Mouse (Mus musculus) 3T3-L1 (cell line): ENCODE measurements at regions not wholly inside any gene's neighbourhood (a gene's known extent, or its start where the extent isn't known, plus 50 kb on each side); places are given as distances from the start of the nearest gene placed in this dataset.
A peak's percentile ranks its signal among the peaks of the same experiment; 100 is the strongest.

Source experiments
- DNase-seq: peaks from one replicate; pipeline ENCODE4 v3.0.0-alpha.2; 2015; ENCODE audit warnings: low read depth, low spot score

DNA sequence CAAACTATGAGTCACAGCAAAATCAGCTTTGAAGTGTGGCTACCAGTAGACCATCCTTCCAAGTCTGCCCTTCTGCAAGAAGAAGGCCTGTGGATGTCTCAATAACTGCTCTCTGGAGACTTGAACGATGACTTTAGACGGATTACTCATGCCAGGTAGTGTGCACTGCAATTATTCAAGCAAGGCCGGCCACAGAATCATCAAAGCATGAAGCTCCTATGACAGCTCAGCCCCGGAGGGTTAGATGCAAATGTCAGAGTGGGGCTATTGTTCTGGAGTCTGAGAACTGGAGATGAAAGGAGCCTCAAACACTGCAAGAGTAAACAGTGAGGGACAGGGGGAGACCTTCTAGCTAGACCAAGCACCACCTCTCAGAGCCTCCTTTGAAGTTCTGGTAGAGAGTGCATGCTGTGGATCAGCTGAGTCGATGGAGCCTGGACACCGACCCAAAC lies 173.8 kb upstream of the Dmrta1 start:
- DNase-seq, result peak; percentile 36

DNA sequence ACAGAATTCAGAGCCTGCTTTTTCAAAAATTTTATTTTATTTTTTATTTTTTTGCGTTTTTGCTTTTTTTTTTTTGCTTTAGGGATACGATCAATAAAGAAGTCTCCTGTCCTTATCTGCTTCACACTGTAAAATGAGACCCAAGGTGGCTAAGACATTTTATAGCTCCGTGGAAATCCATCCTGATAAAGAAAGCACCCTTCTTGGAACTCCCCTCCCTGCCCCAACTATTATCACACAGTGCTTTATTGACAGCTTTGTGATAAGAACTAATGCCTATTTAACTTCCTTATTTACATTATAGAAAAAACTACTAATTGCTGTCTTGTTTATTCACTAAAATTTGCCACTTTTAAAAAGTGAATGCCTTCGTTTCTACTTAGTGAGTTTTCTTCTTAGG lies 179.0 kb upstream of the Dmrta1 start:
- no peak for DNase-seq

DNA sequence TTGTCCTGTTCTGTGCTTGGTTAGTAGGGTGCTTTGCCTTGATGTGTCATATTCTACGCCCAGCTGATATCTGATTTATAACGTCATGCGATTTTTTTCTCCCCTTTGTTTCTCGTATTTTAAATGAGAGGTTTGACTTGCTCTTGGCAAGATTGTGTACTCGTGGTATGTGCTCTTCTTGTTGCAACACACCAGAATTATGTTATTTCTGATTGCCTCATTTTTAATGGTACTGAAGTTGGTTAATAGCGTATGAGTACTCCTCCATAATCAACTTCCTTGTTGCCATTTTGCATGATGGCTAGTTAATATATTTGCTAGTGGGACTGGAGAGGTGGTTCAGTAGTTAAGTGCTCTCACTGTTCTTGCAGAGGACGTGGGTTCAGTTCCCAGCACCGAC lies 180.1 kb upstream of the Cdkn2b start:
- DNase-seq, result no peak

DNA sequence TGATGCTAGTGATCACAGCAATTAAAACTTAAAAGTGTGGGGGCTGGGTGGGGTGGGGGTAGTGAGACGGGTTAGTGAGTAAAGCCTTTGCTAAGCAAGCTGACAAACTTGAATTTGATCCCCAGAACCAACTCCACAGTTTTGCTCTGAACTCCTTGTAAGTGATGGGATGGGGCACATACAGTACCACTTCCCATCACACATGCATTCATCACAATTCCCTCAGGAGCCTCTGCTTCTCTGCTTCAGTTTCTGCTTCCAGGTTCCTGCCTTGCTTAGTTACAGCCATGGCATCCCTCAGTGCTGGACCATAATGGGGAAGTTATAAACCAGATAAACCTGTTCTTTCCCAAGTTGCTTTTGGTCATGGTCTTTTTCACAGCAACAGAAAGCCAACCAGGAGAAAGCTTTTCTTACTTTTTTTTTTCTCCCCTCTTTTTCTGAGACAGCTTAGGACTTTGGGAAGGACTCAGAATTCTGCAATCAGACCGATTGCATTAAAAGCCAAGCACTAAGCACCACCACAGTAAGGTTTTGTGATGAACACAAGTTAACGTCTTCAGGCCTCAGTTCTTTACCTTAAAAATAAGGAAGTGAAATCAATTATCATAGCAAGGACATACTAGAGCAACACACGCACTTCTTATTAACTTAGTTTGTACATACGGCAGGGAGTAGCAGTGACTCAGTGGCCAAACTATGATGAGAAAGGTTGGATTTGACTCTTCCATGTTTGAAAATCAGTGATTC lies 176.8 kb upstream of the Cdkn2b start:
- DNase-seq, result peak; percentile 60

DNA sequence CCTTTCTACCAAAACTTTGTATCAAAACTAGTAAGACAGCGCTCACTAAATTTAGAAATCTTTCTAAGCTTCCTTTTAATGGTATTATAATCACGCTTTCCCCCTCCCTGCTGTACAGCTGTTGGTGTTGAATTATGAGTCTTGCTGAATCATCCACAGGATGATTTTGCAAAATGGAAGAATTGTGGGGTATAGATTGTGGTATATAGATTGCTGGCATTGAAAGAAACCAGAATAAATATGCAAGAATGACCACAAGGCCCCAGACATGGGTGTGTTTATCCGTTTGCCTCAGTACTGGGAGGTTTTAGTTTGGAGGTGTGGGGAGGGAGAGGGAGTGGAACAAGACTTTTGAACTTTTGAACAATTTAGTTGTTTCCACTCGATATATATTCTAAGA lies 176.1 kb upstream of the Cdkn2b start:
- peak; percentile 75 for DNase-seq

DNA sequence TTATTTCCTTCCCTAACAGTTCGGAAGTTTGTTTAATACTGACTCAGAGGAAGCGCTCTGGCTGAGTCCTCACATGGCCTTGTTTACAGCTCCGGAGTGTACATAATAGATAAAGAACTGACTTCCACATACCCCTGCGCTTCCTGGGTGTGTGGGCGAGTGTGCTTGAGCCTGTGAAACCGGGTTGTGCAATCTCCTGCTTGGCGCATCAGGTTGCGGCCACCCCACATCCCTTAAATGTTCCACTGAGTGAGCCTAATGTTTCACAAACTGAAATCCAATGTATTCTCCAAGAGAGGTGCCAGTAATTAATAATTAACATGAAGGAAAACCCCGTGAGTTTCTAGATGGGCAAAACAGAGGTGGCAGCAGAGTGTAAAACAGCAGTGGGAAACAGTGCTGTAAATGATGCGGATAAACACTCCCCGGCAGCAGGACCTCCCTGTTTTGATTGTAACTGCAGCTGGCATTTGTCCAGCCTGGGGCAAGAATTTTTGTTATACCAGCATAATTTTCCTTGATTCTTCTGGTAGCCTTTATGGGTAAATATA lies 175.2 kb upstream of the Cdkn2b start:
- peak; percentile 93 for DNase-seq

DNA sequence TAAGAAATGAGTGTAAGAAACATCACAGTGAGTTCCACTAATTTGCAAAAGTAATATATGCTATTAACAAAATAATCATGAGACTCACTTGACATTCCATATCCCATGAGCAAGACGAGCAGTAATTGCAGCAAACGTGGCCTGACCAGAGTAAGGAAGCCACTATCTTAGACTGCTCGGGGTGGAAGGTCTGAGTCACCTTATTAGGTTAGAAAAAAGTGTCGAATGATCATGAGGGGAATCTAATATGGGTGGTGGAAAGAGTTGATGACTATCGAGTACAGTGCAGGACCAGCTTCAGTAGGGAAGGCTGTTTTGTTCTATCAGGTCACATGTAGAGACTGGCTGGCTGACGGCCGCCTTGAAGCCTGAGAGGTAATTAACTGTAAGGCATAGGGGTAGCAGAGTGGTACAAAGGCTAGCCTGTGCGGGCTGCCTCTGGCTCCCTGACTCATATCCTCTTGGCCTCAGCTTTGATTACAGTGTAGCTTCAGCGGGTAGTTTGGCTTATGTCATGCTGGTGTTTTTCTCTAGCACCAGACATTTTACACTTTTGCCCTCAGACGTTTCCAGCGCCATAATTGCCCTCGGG lies 167.9 kb upstream of the Cdkn2b start:
- DNase-seq, result peak; percentile 93

DNA sequence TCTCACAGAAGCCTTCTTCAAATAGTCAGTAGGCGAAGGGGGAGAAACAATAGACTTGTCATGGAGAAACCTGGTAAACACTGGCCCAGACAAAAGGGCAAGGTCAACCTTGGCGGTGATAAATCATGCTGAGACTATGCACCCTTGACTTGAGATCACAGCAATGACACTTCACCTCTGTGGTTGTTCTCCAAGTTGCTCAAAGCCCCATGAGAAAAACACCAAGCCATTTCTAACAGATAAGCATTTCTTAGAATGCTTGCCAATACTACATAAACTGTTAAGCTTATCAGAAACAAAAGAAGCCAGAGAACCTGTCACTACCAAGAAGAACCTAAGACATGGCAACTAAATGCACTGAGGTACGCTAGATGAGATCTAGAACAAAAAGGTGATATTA lies 165.0 kb upstream of the Cdkn2b start:
- DNase-seq, result peak; percentile 83

DNA sequence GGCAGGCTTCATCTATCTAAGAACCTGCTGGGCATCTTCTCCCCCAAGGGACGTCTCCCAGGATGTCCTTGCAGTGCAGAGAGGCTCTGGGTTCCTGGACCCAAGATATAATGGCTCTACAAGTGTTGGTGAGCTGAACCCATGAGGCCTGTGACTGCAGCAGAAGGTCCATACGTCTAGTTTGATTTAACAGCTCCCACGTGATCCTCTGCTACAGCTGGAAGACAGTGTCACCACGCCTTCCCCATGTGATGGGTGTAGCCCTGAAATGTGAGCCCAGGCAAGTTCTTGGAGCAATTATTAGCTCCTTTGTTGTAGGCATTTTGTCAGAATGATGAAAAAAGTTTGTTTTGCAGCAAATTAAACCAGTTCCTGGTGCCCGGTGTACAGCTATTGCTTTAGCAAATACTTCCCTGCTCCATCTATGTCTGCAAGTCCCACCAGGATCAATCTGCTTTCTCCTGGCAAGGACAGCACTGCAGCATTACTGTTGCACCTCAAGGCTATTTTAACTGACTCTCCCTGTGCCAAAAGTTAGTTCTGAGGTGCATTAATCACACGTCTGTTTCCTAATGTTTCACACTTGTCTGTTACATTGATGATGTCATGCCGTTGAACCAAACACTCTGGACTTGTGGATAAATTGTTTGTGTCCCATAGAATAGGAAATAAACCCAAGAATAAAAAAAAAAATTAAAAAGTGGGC lies 164.2 kb upstream of the Cdkn2b start:
- DNase-seq, result peak; percentile 66

DNA sequence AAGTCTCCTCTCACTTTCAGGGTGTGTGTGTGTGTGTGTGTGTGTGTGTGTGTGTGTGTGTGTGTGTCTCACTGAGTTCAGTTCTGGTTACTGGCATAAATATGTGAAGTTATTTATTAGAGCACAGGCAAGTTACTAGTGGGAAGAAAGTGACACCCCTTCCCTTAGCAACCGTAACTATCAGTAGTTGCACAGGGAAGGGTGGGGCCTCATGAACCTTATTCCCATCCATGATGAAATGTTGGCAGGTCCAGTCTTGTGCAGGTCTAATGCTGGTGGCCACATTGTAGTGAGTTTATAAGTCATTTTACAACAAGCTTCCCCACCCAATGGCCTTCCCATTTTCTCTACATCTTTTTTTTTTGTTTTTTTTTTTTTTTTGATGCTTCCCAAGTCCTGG lies 160.6 kb upstream of the Cdkn2b start:
- DNase-seq, result peak; percentile 41

DNA sequence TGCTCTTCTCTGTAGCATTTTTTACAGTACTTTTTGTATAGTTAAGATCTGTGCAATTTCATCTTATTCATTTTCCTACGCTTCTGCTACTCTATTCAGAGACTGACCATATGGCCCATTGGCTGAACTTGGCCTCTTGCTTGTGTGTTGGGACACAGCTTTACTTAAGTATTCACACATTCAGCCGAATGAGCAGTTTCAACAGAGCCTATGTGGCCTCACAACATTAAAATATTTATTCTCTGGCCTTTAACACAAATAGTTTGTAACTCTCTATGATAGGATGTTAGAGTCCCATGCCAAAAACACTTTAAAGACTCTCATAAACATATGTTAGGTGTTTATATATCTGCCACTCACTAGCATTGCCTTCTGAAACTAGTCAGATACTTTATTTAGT lies 159.9 kb upstream of the Cdkn2b start:
- DNase-seq, result peak; percentile 44

DNA sequence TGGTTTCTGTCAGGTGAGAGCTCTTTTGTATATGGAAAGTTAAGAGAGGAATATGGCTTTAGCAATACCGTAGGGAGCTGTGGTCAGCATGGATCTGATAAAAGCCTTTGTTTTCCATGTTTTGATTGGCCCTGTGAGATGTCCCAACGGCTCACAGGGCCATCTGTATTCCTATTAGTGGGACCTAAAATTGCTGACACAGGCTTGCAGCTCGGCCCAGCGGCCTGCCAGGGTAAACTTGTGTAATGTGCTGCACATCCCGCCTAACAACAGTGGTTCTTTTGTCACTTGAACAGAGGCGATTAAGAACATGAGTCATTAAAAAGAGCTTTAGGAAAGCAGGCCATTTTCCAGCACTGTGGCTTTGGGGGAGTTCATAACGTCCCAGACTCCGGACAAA lies 159.0 kb upstream of the Cdkn2b start:
- peak; percentile 93 for DNase-seq

DNA sequence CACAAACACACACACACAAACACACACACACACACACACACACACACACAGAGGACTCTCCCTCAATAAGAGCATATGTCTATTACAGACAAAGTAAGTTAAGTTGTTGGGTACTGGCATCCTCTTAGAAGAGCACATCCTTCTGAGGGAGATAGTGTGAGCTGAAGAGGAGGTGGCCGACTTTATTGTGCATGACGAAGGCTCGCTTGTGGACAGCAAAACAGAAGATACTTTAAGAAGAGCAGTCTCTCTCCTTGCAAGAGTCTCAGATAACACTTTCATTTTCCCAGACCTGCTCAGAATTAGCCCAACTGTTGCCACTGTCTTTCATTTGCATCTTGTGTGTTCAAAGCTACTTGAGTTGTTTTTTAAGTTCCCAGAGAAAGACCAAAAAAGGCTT lies 158.6 kb upstream of the Cdkn2b start:
- DNase-seq, result no peak

DNA sequence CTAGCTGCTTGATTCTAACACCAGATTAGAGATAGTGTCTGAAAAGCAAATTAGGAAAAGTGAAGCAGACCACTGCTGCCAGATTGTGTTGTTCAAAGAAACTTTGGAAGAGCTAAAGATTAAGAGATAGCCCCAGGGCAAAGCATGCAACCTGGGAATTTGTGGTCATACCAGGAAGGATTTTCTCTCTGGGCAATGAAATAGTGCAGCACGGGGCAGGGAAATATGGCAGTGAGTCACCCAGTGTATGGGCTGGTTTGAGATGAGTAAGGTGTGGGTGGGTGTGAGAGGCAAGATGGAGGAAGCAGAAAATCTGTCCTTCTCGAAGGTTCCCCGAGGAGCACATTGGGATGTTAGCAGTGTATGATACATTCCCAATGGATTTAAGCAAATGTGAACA lies 155.9 kb upstream of the Cdkn2b start:
- peak; percentile 90 for DNase-seq

DNA sequence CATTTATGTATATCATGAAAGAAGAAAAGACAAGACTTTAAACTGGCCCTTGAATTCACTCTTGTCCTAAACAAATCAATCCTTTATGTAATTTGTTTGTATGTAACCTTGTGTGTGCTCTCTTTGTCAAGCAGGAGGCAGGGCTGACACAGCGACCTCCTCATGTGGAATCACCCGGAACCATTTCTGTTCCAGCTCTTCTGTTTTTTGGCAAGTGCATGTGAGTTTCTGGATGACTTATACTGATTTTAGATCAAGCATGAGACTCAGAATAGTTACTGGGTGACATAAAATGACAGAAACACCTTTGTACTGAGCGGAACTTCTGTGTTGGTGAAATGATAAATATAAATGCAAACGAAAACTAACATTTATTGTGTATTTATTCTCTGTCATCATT lies 152.3 kb upstream of the Cdkn2b start:
- no peak for DNase-seq

DNA sequence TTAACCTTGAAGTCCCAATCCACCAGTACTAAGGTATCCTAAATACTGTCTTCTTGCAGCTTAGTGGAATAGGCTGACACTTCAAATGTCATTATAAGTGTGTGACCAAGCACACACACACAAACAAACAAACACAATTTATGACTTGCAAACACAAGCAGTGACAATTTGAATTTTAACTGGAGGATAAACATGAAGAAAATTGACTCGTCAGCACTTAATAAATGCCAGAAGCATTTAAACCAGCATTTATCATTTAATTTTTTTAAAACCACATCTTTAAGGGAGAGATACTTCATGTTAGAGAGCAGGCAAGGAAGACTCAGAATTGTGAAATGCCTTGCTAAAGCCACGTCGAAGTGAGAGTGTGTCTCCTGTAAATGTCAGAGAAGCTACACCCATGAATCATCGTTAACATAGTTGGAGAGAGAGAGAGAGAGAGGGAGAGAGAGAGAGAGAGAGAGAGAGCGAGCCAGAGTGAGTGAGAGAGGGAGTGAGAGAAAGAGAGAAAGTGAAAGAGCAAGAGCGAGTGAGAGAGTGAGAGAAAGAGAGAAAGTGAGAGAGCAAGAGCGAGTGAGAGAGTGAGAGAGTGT lies 149.4 kb upstream of the Cdkn2b start:
- peak; percentile 71 for DNase-seq

DNA sequence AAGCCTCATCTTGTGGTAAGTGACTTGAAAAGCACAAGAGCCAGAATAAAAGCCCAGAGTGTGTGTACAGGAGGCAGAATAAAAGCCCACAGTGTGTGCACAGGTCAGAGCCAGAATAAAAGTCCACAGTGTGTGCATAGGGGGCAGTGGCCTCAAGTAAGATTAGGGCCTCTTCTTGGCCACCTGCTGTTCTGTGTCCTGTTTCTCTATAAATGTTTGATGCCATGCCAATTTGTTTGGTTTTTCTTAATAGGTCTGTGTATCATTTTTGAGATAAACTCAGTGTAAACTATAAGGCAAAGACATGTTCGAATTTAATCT lies 148.5 kb upstream of the Cdkn2b start:
- no peak for DNase-seq

DNA sequence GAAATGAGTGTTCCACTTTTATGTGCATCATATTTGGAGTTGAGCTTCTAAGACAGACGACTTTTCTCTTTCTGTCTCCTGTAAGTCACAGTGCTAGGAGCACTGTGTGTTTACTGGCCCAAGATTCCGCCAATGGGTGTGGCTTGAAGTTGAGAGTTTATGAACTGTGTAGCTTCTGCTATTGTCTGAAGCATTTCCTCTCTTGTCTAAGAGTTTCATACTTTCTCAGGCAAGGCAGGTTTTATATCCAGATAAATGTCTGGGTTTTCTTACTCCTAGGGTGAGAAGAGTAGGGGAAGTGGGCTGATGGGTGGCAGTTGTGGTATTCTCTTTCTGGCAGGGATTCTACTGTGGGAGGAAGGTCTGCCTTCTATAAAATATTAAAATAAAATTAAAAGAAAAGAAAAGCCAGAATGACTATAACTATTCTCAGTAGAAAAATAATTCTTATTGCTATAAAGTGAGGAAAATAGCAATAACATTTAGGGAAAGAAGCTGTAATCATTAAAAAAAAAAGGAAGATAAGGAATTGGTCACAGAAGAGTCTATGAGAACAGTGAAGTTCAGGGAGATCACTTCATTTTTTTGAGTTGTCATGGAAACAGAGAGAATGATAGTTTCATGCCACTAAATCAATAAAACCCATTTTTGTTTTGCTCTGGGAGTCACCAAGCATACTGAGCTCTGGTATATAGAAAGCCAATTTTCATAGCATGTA lies 147.9 kb upstream of the Cdkn2b start:
- peak; percentile 49 for DNase-seq

DNA sequence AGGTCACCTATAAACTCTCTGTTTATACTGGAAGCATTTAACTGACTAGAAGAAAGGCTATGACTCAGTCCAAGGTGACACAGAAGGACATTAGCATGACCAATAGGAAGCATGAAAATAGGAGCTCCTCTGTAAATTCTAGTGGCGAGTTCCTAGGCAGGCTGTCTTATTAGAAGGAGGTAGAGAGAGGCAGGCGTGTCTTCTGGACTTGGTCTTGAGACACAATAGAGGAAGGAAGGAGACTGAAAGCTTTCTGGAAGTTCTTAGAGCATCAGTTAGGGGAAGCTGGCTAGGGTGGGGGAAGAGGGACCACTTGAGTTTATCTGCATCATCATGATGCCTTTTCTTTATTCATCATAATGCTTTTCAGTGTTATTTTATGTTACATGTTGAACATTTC lies 147.0 kb upstream of the Cdkn2b start:
- no peak for DNase-seq

DNA sequence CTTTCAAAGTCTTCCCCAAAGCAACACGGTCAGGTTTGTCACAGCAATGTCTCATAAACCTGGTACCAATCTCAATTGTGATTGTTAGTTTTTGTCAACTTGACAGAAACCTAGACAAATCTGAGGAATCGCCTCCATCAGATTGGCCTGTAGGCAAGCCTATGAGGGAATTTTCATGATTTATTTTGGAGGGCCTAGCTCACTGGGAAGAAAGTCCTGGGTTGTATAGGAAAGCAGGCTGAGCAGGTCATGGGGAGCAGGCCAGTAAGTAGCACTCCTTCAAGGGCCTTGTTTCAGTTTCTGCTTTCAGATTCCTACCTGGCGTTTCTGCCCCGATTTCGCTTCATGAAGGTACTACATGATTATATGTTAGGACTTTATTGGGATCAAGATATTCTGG lies 144.1 kb upstream of the Cdkn2b start:
- no peak for DNase-seq

DNA sequence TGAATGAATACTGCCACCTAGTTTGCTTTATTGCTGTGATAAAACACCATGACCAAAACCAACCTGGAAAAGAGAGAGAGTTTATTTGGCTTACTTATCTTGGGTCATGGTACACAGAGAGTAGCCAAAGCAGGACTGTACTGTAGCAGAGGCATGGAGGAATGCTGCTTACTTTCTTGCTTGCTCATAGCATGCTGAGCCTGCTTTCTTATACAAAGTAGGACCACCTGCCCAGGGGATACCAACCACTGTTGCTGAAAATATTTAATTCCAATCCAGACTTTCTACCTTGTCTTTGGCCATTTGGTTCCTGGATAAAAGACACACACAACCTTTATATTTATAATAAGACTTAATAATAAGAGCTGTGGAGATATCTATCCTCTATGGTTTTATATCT lies 142.2 kb upstream of the Cdkn2b start:
- DNase-seq, result no peak

DNA sequence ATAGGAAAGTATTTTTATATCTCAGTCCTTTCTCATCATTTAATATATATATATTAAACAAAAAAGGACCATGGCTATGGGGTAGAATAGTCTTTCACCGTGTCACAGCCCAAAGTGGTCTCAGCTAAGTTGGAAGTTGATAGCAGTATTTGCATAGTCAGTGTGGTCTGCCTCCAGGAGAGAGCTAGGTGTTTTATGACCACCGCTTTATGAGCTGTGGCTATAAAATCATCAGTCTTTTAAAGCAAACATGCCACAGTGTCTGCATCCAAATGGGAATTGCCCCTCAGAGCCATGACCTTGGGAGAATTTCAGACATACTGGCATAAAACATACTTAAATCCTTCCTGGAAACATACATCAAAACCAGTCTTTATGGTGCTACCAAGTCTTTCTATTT lies 140.9 kb upstream of the Cdkn2b start:
- no peak for DNase-seq
